Mouse (Mus musculus) T-helper 2 cell (primary cell): ENCODE results near the gene Ust.

ENCODE experiments used
- in situ Hi-C: fragments of 300-600 bp; cut with MboI, MseI; formaldehyde crosslinking; loops from one replicate; pipeline ENCODE4 v1.15.1; 2025; ENCODE audit warnings: high pct_unique_total_duplicates

Gene Ust

GRCm38 (mm10) chr10:8431857-8432256, 86.8 kb downstream of the Ust start:
- in situ Hi-C loops = no loop called here

- in situ Hi-C loops = no loop called here
Observed at GRCm38 (mm10) chr10:8428787-8429778, 89.5 kb downstream of the Ust start.

GRCm38 (mm10) chr10:8427671-8428364, 90.8 kb downstream of the Ust start:
- in situ Hi-C loops = no loop called here

GRCm38 (mm10) chr10:8419496-8420009, 99.1 kb downstream of the Ust start:
- in situ Hi-C loops = loop anchor here (10.0 kb wide), 1 partner anchor 155 kb away; no protein-coding TSS in a partner anchor

GRCm38 (mm10) chr10:8415474-8415873, 103.2 kb downstream of the Ust start:
- in situ Hi-C loops = loop anchor here (10.0 kb wide), 1 partner anchor 159 kb away; no protein-coding TSS in a partner anchor

- in situ Hi-C loops = loop anchor here (10.0 kb wide), 1 partner anchor 160 kb away; no protein-coding TSS in a partner anchor
Observed at GRCm38 (mm10) chr10:8415036-8415435, 103.6 kb downstream of the Ust start.

- in situ Hi-C loops = no loop called here
Observed at GRCm38 (mm10) chr10:8405141-8405540, 113.5 kb downstream of the Ust start.

- in situ Hi-C loops = no loop called here
Observed at GRCm38 (mm10) chr10:8392226-8392625, 126.4 kb downstream of the Ust start.

- in situ Hi-C loops = no loop called here
Observed at GRCm38 (mm10) chr10:8391264-8391748, 127.3 kb downstream of the Ust start.

- in situ Hi-C loops = no loop called here
Observed at GRCm38 (mm10) chr10:8388239-8388638, 130.4 kb downstream of the Ust start.

- in situ Hi-C loops = no loop called here
Observed at GRCm38 (mm10) chr10:8369894-8370500, 148.6 kb downstream of the Ust start.

- in situ Hi-C loops = no loop called here
Observed at GRCm38 (mm10) chr10:8365816-8366215, 152.8 kb downstream of the Ust start.

GRCm38 (mm10) chr10:8364182-8364581, 154.4 kb downstream of the Ust start:
- in situ Hi-C loops = no loop called here

GRCm38 (mm10) chr10:8363281-8363680, 155.3 kb downstream of the Ust start:
- in situ Hi-C loops = no loop called here

GRCm38 (mm10) chr10:8358286-8359045, 160.2 kb downstream of the Ust start:
- in situ Hi-C loops = no loop called here

- in situ Hi-C loops = no loop called here
Observed at GRCm38 (mm10) chr10:8353534-8353933, 165.1 kb downstream of the Ust start.

GRCm38 (mm10) chr10:8350626-8351025, 168.0 kb downstream of the Ust start:
- in situ Hi-C loops = no loop called here

GRCm38 (mm10) chr10:8347497-8347896, 171.1 kb downstream of the Ust start:
- in situ Hi-C loops = no loop called here

GRCm38 (mm10) chr10:8342556-8342955, 176.1 kb downstream of the Ust start:
- in situ Hi-C loops = no loop called here

- in situ Hi-C loops = no loop called here
Observed at GRCm38 (mm10) chr10:8339645-8340428, 178.8 kb downstream of the Ust start.
